Mouse (Mus musculus) liver, embryonic 14.5 days (tissue): Measurements from ENCODE around the gene Pigf.

Experiments used
- CTCF ChIP-seq: IDR thresholded peaks from 2 replicates; pipeline ENCODE4 v1.5.1; 2016; ENCODE audit warnings: antibody characterized with exemption, low read depth, control low read depth
- EP300 ChIP-seq: IDR thresholded peaks from 2 replicates; pipeline ENCODE4 v1.6.1; 2016; ENCODE audit warnings: antibody characterized with exemption, low read depth

DNA sequence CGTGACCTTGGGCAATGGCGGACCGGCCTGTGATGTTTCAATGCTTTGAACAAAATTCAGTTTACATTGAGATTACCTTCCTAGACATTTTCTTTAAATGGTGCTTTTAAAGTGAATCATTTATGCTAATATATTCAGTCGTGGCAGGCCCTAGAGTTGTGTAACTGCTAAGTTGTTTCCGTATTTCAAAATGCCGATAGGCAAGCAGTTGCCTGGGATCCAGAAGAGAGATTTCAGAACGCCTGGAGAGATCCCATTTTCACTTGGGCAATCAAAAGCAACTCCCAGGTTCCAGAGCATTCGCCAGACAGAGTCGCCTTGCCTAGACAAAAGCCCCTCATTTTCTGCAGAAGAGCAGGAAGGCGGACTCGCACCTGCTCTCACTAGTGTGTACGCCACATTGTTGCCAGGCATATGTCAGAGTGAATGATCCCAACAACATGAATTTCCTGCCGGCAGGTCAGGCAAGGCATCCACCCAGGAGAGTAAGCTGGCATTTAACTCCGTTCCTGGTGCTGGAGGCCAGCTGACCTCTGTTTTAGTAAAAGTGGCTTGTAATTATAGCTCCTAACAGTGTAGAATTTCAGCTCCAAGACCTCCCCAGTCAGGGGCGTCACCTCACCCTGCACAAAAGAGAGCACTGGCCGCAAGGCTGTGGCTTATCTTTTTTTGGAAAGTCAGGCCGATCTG, 38.6 kb downstream of the Pigf start:
- TF ChIP-seq CTCF (no peak), EP300 (no peak)
